Mouse (Mus musculus): ENCODE data around the gene Cdhr5. TPM values are rescaled to one million over a fixed set of nuclear protein-coding genes. Genes with fewer than 3 reads are reported as not detected.
A peak's percentile ranks its signal among the peaks of the same experiment; 100 is the strongest.

Gene Cdhr5
- total RNA-seq, 4 experiments from 2014 or later, result not detected

GRCm38 (mm10) chr7:141222696-141223215, 53.8 kb downstream of the Cdhr5 start:
- DNase-seq (ENCODE audit: low spot score in 2 of 2), result no peak

GRCm38 (mm10) chr7:141222126-141222467, 54.5 kb downstream of the Cdhr5 start:
- DNase-seq (ENCODE audit: low spot score in 2 of 2), result no peak

- DNase-seq (ENCODE audit: low spot score in 2 of 2), result peak; percentile 81 to 95
Measured at GRCm38 (mm10) chr7:141221249-141222125, 55.1 kb downstream of the Cdhr5 start.

DNA sequence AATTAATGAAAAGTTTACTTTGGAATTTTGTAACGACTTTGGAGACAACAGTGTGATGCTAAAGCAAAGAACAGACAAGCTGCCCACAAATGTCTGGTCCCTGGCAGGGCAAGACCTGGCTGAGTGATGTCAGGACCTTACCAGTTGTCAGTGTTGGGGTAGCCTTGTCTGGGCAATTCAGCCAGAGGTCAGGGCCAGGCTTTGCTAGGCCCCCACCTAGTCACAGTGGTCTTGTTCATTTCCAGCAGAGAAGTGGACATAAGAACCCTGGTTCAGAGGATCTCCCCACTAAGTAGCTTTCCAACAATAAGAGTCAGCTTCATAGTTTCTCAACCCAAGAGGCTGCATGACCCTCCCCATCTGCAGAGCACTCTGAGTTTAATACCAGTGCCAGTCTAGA, 56.2 kb downstream of the Cdhr5 start:
- no peak for DNase-seq (ENCODE audit: low spot score in 2 of 2)

DNA sequence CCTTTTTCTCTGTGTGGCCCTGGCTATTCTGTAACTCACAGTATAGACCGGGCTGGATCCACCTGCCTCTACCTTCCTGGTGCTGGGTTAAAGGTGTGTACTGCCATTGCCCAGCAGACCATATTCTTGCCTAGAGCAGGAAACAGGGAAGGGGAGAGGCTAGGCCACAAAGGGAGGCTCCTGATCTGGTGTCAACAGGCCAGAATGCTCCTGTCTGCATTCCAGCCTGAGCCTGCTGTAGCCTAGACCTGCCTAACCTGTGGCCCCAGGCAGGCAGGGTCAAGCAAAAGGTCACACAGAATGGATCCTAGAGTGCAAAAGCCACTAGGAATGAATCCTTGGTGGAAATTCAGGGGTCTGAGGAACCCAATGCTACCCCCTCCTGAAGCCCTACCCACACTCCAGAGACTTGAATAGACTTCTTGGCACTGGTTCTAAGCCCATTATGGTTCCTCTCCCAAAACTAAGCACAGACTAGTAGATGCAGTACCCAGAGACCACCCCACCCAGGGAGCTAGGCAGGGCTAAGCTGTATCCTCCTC, 57.0 kb downstream of the Cdhr5 start:
- DNase-seq (ENCODE audit: low spot score in 2 of 2), result no peak

Small RNA genes lying within 50 kb of the gene (microRNA-seq; reads per million reads assigned to microRNA genes)
- gene Mir210, result 126 to 132 reads per million in 2 experiments

Other genes with a start within 250 kb of the Cdhr5 start
- not detected for gene Gm17387, start 247.7 kb downstream of the Cdhr5 start, total RNA-seq (2022)
- 10 to 100 TPM; 64.5 to 81.0 (median 79.2) TPM for gene B4galnt4, start 215.7 kb downstream of the Cdhr5 start, total RNA-seq (2022)
- gene Pkp3, start 198.6 kb downstream of the Cdhr5 start, total RNA-seq (2022), result under 1 TPM in 1 of 4 experiments, not detected in 3; 0.57 TPM
- gene Sigirr, start 176.2 kb downstream of the Cdhr5 start, total RNA-seq (2022), result 1 to 10 TPM; 2.3 to 2.6 (median 2.5) TPM
- gene Ano9, start 159.0 kb downstream of the Cdhr5 start, total RNA-seq (2022), result not detected
- 10 to 100 TPM; 48.4 to 57.7 (median 52.3) TPM for gene Ptdss2, start 154.4 kb downstream of the Cdhr5 start, total RNA-seq (2022)
- gene Rnh1, start 103.9 kb downstream of the Cdhr5 start, total RNA-seq (2022), result 10 to 100 TPM; 41.0 to 52.8 (median 44.8) TPM
- gene Hras, start 82.8 kb downstream of the Cdhr5 start, total RNA-seq (2022), result 100 to 1,000 TPM; 226 to 267 (median 258) TPM
- 1 to 10 TPM; 3.5 to 5.7 (median 5.3) TPM for gene Lrrc56, start 82.6 kb downstream of the Cdhr5 start, total RNA-seq (2022)
- gene Lmntd2, start 62.7 kb downstream of the Cdhr5 start, total RNA-seq (2022), result under 1 TPM in 2 of 4 experiments, not detected in 2; 0.17 to 0.25 TPM
- 1 to 10 TPM in 3 of 4 experiments, under 1 TPM in 1; 0.89 to 2.7 (median 2.4) TPM for gene Rassf7, start 60.9 kb downstream of the Cdhr5 start, total RNA-seq (2022)
- 10 to 100 TPM; 65.7 to 76.5 (median 68.5) TPM for gene Phrf1, start 48.0 kb downstream of the Cdhr5 start, total RNA-seq (2022)
- 1 to 10 TPM in 3 of 4 experiments, under 1 TPM in 1; 0.65 to 2.8 (median 1.7) TPM for gene Irf7, start 10.3 kb downstream of the Cdhr5 start, total RNA-seq (2022)
- gene Sct, start 2.3 kb upstream of the Cdhr5 start, total RNA-seq (2022), result not detected
- under 1 TPM; 0.44 to 0.84 (median 0.50) TPM for gene Drd4, start 15.2 kb upstream of the Cdhr5 start, total RNA-seq (2022)
- 10 to 100 TPM; 57.2 to 76.6 (median 68.2) TPM for gene Deaf1, start 50.9 kb upstream of the Cdhr5 start, total RNA-seq (2022)
- 10 to 100 TPM; 30.2 to 32.2 (median 30.6) TPM for gene Tmem80, start 51.0 kb upstream of the Cdhr5 start, total RNA-seq (2022)
- gene Eps8l2, start 62.1 kb upstream of the Cdhr5 start, total RNA-seq (2022), result 1 to 10 TPM; 5.4 to 7.9 (median 6.4) TPM
- gene Taldo1, start 115.4 kb upstream of the Cdhr5 start, total RNA-seq (2022), result 100 to 1,000 TPM in 3 of 4 experiments, 10 to 100 TPM in 1; 99.3 to 109 (median 106) TPM
- 10 to 100 TPM; 40.6 to 48.1 (median 44.6) TPM for gene Gatd1, start 137.3 kb upstream of the Cdhr5 start, total RNA-seq (2022)
- 100 to 1,000 TPM; 286 to 326 (median 299) TPM for gene Cend1, start 152.7 kb upstream of the Cdhr5 start, total RNA-seq (2022)
- 100 to 1,000 TPM; 245 to 266 (median 253) TPM for gene Slc25a22, start 161.1 kb upstream of the Cdhr5 start, total RNA-seq (2022)
- gene Pidd1, start 167.2 kb upstream of the Cdhr5 start, total RNA-seq (2022), result 1 to 10 TPM in 3 of 4 experiments, under 1 TPM in 1; 0.88 to 2.5 (median 1.3) TPM
- gene Rplp2, start 170.6 kb upstream of the Cdhr5 start, total RNA-seq (2022), result 100 to 1,000 TPM; 524 to 612 (median 563) TPM
- gene Pnpla2, start 178.4 kb upstream of the Cdhr5 start, total RNA-seq (2022), result 10 to 100 TPM; 21.2 to 32.6 (median 27.2) TPM
- 1 to 10 TPM; 3.9 to 5.4 (median 4.4) TPM for gene Cracr2b, start 184.3 kb upstream of the Cdhr5 start, total RNA-seq (2022)
- 10 to 100 TPM; 30.2 to 35.5 (median 33.4) TPM for gene Cd151, start 190.6 kb upstream of the Cdhr5 start, total RNA-seq (2022)
- 10 to 100 TPM; 32.2 to 42.4 (median 33.2) TPM for gene Polr2l, start 198.3 kb upstream of the Cdhr5 start, total RNA-seq (2022)
- gene Tspan4, start 198.5 kb upstream of the Cdhr5 start, total RNA-seq (2022), result 10 to 100 TPM; 17.6 to 28.0 (median 23.9) TPM